Mouse (Mus musculus) CD4-positive, CD25-positive, alpha-beta regulatory T cell, adult 2 months (primary cell): Measurements from ENCODE around the gene Nav2.

Experiments
- DNase-seq: peaks from one replicate; pipeline ENCODE4 v3.0.0-alpha.2; 2012; ENCODE audit warnings: low read depth, low spot score

Gene Nav2

GRCm38 (mm10) chr7:49616258-49616735 lies 707.8 kb downstream of the Nav2 start:
- peak; percentile 86 for DNase-seq

- DNase-seq: no peak
Measured at GRCm38 (mm10) chr7:49617087-49617486, 708.6 kb downstream of the Nav2 start.

GRCm38 (mm10) chr7:49620160-49620559 lies 711.6 kb downstream of the Nav2 start:
- no peak for DNase-seq

GRCm38 (mm10) chr7:49631885-49632284 lies 723.4 kb downstream of the Nav2 start:
- no peak for DNase-seq

- DNase-seq: no peak
Measured at GRCm38 (mm10) chr7:49632391-49632790, 723.9 kb downstream of the Nav2 start.

GRCm38 (mm10) chr7:49633375-49633956 lies 725.0 kb downstream of the Nav2 start:
- DNase-seq: peak; percentile 71

- no peak for DNase-seq
Measured at GRCm38 (mm10) chr7:49634291-49635073, 726.0 kb downstream of the Nav2 start.

- peak; percentile 40 for DNase-seq
Measured at GRCm38 (mm10) chr7:49635074-49635621, 726.6 kb downstream of the Nav2 start.

GRCm38 (mm10) chr7:49635971-49636370 lies 727.5 kb downstream of the Nav2 start:
- DNase-seq: no peak

- DNase-seq: no peak
Measured at GRCm38 (mm10) chr7:49636491-49637115, 728.1 kb downstream of the Nav2 start, which contains the start of gene Dbx1. Gene Dbx1 (minus strand): TSS chr7:49636849.

GRCm38 (mm10) chr7:49637281-49637680 lies 728.8 kb downstream of the Nav2 start:
- DNase-seq: no peak

- DNase-seq: no peak
Measured at GRCm38 (mm10) chr7:49637851-49638663, 729.5 kb downstream of the Nav2 start.

GRCm38 (mm10) chr7:49638941-49639776 lies 730.6 kb downstream of the Nav2 start:
- DNase-seq: no peak

GRCm38 (mm10) chr7:49639864-49640708 lies 731.6 kb downstream of the Nav2 start:
- no peak for DNase-seq

- DNase-seq: no peak
Measured at GRCm38 (mm10) chr7:49640709-49641305, 732.3 kb downstream of the Nav2 start.
